Mouse (Mus musculus) stomach, embryonic 14.5 days (tissue): ENCODE data around the gene Armc5. TPM values are rescaled to one million over a fixed set of nuclear protein-coding genes. Genes with fewer than 3 reads are reported as not detected.
A peak's percentile ranks its signal among the peaks of the same experiment; 100 is the strongest.

Experiments used
- ATAC-seq: fragments of 200-750 bp; cut with Nextera tagmentation; 2 replicates; pipeline ENCODE4 v1.8.0; 2017; ENCODE audit warnings: low read depth, moderate TSS enrichment; ENCODE audit not compliant: insufficient number of reproducible peaks, insufficient read depth, low FRiP score
- H3K27ac ChIP-seq: fragments of 300-500 bp; sonication (generic); 2 replicates; pipeline ENCODE4 v1.5.1; 2014; ENCODE audit warnings: mild to moderate bottlenecking, low read length, moderate library complexity, mixed read lengths
- H3K27me3 ChIP-seq: fragments of 300-500 bp; sonication (generic); 2 replicates; pipeline ENCODE4 v1.6.1; 2014; ENCODE audit warnings: low read length, control low read depth, mixed read lengths; ENCODE audit not compliant: control insufficient read depth, insufficient read depth
- H3K36me3 ChIP-seq: fragments of 300-500 bp; sonication (generic); 2 replicates; pipeline ENCODE4 v1.6.1; 2014; ENCODE audit warnings: mild to moderate bottlenecking, control low read depth, low read length, moderate library complexity, mixed read lengths; ENCODE audit not compliant: control insufficient read depth, insufficient read depth
- H3K4me1 ChIP-seq: fragments of 300-500 bp; sonication (generic); 2 replicates; pipeline ENCODE4 v1.6.1; 2014; ENCODE audit warnings: low read length, control low read depth, mixed read lengths; ENCODE audit not compliant: control insufficient read depth, insufficient read depth
- H3K4me2 ChIP-seq: fragments of 300-500 bp; sonication (generic); replicated peaks from 2 replicates; pipeline ENCODE4 v1.6.1; 2014; ENCODE audit warnings: low read depth, low read length, control low read depth
- H3K4me3 ChIP-seq: fragments of 300-500 bp; sonication (generic); 2 replicates; pipeline ENCODE4 v1.5.1; 2014; ENCODE audit warnings: low read depth, low read length, control low read depth
- H3K9ac ChIP-seq: fragments of 300-500 bp; sonication (generic); replicated peaks from 2 replicates; pipeline ENCODE4 v1.6.1; 2014; ENCODE audit warnings: low read depth, mild to moderate bottlenecking, control low read depth, low read length, moderate library complexity, mixed read lengths
- H3K9me3 ChIP-seq: fragments of 300-500 bp; sonication (generic); 2 replicates; pipeline ENCODE4 v1.6.1; 2016; ENCODE audit warnings: low read depth, low read length, control low read depth; ENCODE audit not compliant: control insufficient read depth
- WGBS: fragments of 180-500 bp; shearing (Covaris S2); extraction: QIAGEN DNeasy Blood & Tissue Kit; methylation state at CpG from one replicate; pipeline ENCODE4 v1.1.7; 2014; 5-methylcytosine and 5-hydroxymethylcytosine counted together
- polyA plus RNA-seq: library from polyadenylated mRNA; unstranded; fragments of >200 nt; fragmentation: Nextera tagmentation; extraction: Ambion mirVana; gene quantifications from 2 replicates; pipeline ENCODE4 v1.2.1, GENCODE M21; 2014

Gene Armc5
- polyA plus RNA-seq, 1 experiment from 2014 or later, result 11.5 TPM

- Histone ChIP-seq H3K27ac (no peak overlapping the region), H3K36me3 (peaks cover 39% of the 10 kb centered on the region)
These were observed 3.1 kb downstream of the Armc5 start for GRCm38 (mm10) chr7:128240131-128240784.

GRCm38 (mm10) chr7:128242331-128242730, 5.2 kb downstream of the Armc5 start:
- WGBS, result 97% methylated on average over 16 of the region's 16 CpGs

More at GRCm38 (mm10) chr7:128240131-128240784, 3.1 kb downstream of the Armc5 start:
- Histone ChIP-seq H3K9ac (no peak overlapping the region), H3K9me3 (no peaks in the 10 kb centered on the region), H3K4me2 (no peak overlapping the region), H3K4me1 (peaks cover 11% of the 10 kb centered on the region; the same call in 1 of the 2 replicates), H3K27me3 (no peaks in the 10 kb centered on the region), H3K4me3 (no peak overlapping the region)
- 94% methylated on average over 27 of the region's 27 CpGs for WGBS
- no peak for ATAC-seq

GRCm38 (mm10) chr7:128243921-128244320, 6.8 kb downstream of the Armc5 start:
- no peak overlapping the region for H3K4me3 ChIP-seq
- no peak overlapping the region for H3K9ac ChIP-seq
- H3K27ac ChIP-seq, result no peak overlapping the region
- WGBS, result 61% methylated on average over 10 of the region's 10 CpGs
- no peaks in the 10 kb centered on the region for H3K9me3 ChIP-seq
- no peak overlapping the region for H3K4me2 ChIP-seq
- H3K27me3 ChIP-seq, result no peaks in the 10 kb centered on the region
- H3K36me3 ChIP-seq, result peaks cover 39% of the 10 kb centered on the region
- no peak for ATAC-seq
- H3K4me1 ChIP-seq, result peaks cover 17% of the 10 kb centered on the region

More at GRCm38 (mm10) chr7:128242331-128242730, 5.2 kb downstream of the Armc5 start:
- H3K9me3 ChIP-seq, result no peaks in the 10 kb centered on the region
- peaks cover 39% of the 10 kb centered on the region for H3K36me3 ChIP-seq
- H3K9ac ChIP-seq, result no peak overlapping the region
- H3K4me2 ChIP-seq, result no peak overlapping the region
- no peak overlapping the region for H3K4me3 ChIP-seq
- H3K4me1 ChIP-seq, result peaks cover 13% of the 10 kb centered on the region
- H3K27ac ChIP-seq, result no peak overlapping the region
- no peak for ATAC-seq
- H3K27me3 ChIP-seq, result no peaks in the 10 kb centered on the region

- no peak for ATAC-seq
- WGBS, result 93% methylated on average over 18 of the region's 18 CpGs
- Histone ChIP-seq H3K27ac (no peak overlapping the region), H3K4me2 (no peak overlapping the region), H3K4me3 (no peak overlapping the region), H3K27me3 (no peaks in the 10 kb centered on the region), H3K9me3 (no peaks in the 10 kb centered on the region), H3K4me1 (peaks cover 13% of the 10 kb centered on the region), H3K9ac (no peak overlapping the region), H3K36me3 (peaks cover 43% of the 10 kb centered on the region)
These were observed 7.4 kb downstream of the Armc5 start for GRCm38 (mm10) chr7:128244410-128245025.

GRCm38 (mm10) chr7:128245547-128245946, 8.4 kb downstream of the Armc5 start:
- no peak overlapping the region for H3K4me2 ChIP-seq
- no peak overlapping the region for H3K4me3 ChIP-seq
- no peaks in the 10 kb centered on the region for H3K27me3 ChIP-seq
- ATAC-seq, result no peak
- H3K9me3 ChIP-seq, result no peaks in the 10 kb centered on the region
- peak overlapping the region; percentile 93; the same call in 1 of the 2 replicates for H3K27ac ChIP-seq
- H3K36me3 ChIP-seq, result peaks cover 37% of the 10 kb centered on the region
- peaks cover 12% of the 10 kb centered on the region for H3K4me1 ChIP-seq
- no peak overlapping the region for H3K9ac ChIP-seq
- 89% methylated on average over 4 of the region's 4 CpGs for WGBS

GRCm38 (mm10) chr7:128246496-128247391, 9.6 kb downstream of the Armc5 start, which contains the start of gene Tgfb1i1:
Gene Tgfb1i1, plus strand, starts transcription at chr7:128246812.
- Histone ChIP-seq H3K4me2 (peak within 1 kb of the TSS; percentile 68), H3K36me3 (peaks cover 30% of the 10 kb centered on the region), H3K4me1 (peaks cover 12% of the 10 kb centered on the region), H3K27me3 (no peaks in the 10 kb centered on the region), H3K9me3 (no peaks in the 10 kb centered on the region), H3K4me3 (peak within 1 kb of the TSS; percentile 48), H3K9ac (peak within 1 kb of the TSS; percentile 59), H3K27ac (peak within 1 kb of the TSS; percentile 93)
- 3% methylated on average over 25 of the region's 30 CpGs for WGBS
- peak; percentile 82 for ATAC-seq

- no peaks in the 10 kb centered on the region for H3K27me3 ChIP-seq
- 2% methylated on average over 13 of the region's 13 CpGs for WGBS
- H3K9ac ChIP-seq, result peak overlapping the region; percentile 59
- ATAC-seq, result peak; percentile 64
- peak overlapping the region; percentile 93 for H3K27ac ChIP-seq
- peak overlapping the region; percentile 68 for H3K4me2 ChIP-seq
- peaks cover 19% of the 10 kb centered on the region for H3K4me1 ChIP-seq
- no peaks in the 10 kb centered on the region for H3K9me3 ChIP-seq
- H3K36me3 ChIP-seq, result peaks cover 28% of the 10 kb centered on the region
- H3K4me3 ChIP-seq, result peak overlapping the region; percentile 48
These were observed 10.3 kb downstream of the Armc5 start for GRCm38 (mm10) chr7:128247443-128247842.
